Mouse (Mus musculus): ENCODE measurements at regions not wholly inside any gene's neighbourhood (a gene's known extent, or its start where the extent isn't known, plus 50 kb on each side); places are given as distances from the start of the nearest gene placed in this dataset.

GRCm38 (mm10) chr17:16101548-16101947 lies 270.7 kb upstream of the Rgmb start:
- no peak for DNase-seq
- intact Hi-C loops (cut with DNase I), result no loop called here

- no peak for DNase-seq
- intact Hi-C loops (cut with DNase I), result no loop called here
Measured at GRCm38 (mm10) chr17:16092952-16093351, 262.1 kb upstream of the Rgmb start.

DNA sequence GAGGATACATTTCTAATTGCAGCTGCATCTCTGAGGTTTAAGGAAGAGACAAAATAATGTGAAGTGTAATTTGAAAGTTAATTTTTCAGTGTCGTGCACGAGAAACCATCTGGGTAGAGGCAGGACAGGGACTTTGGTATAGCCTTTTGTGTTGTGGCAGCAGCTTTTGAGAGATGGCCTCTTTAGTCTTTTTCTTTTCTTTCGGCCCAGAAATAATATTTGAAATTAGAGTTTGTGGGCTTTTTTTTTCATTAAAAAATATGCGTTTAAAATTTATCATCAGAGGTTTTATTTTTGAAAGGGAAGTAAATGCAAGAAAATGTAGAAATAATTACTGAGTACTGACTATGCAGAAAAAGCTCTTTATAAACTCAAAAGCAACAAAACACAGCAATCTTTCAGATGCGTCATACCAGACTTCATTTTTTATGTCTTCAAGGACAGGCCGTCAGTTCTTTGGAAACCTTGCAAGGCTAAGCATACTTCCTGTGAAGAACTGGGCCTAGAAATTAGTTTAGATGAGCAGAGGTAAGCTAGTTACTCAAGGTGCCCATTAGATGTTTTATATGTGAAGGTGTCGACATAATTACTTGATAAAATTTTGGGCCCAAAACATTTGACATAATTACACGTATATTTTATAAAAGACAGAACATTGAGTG lies 258.9 kb upstream of the Rgmb start:
- no peak for DNase-seq
- intact Hi-C loops (cut with DNase I), result no loop called here

DNA sequence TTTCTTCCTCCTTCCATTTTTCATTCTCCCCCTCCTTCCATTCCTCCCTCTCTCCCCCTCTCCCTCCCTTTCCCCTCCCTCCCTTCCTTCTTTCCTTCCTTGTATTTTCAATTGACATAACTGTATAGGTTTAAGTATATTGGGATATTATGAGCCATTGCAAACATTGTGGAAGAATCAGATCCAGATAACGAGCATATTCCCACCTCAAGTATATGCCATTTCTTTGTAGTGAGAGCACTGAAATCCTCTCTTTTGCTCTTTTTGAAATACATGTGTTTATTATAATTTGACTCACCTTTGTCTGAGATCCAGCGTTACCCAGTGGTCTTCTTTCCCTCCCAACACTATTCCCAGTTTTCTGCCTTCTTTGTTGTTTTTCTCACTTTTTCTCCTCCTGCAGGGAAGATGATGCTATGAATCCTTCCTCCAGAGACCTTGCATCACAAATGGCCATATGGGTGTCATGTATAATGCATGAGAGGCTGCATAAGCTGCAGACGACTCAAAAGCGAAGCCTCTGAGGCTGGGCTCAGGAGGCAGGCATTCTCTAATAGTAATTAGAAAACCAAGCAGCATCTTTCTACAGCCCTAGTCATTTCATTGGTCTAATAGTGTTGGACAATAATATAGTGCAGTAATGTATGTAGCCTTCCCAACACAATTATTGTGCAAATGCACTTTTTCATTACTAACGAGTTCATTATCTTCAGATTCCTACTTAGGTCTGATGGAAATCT lies 258.2 kb upstream of the Rgmb start:
- peak; percentile 14 for DNase-seq
- intact Hi-C loops (cut with DNase I), result no loop called here

DNA sequence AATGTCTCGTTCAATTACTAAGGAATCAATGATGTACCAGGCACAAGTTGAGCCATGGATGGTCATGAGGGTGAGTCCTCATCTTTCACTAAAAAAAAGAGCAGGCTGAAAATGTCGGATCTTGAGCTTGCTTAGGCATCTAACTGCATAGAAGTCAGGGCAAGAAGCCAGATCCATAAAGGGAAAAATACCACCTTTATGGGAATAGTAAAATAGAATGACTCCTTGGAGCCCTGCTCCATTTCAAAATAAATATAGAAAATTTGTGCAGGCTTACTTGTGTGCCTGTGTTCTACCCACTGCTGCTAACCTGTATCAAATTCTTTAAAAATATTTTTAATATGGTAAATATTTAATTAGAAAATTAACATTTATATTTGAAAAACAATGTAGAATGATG lies 256.2 kb upstream of the Rgmb start:
- no peak for DNase-seq
- intact Hi-C loops (cut with DNase I), result no loop called here

DNA sequence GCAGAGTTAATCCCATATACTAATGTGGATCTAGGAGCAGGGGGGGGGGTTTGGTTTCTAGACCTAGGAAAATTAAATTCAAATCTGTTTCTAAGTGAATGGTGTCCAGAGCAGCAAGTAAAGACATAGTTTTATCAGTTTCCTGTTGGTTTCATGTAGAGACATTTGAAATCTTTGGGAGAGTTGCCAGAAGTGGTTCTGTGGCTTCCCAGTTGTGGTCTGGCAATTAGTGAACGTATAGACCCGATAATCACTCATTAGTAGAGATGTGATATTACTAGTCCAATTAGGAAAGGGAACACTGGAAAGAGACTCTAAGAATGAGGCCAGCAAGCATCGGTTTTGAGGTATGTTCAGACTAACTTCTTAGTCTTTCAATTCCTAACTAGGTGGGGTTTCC lies 252.0 kb upstream of the Rgmb start:
- no peak for DNase-seq
- intact Hi-C loops (cut with DNase I), result no loop called here

DNA sequence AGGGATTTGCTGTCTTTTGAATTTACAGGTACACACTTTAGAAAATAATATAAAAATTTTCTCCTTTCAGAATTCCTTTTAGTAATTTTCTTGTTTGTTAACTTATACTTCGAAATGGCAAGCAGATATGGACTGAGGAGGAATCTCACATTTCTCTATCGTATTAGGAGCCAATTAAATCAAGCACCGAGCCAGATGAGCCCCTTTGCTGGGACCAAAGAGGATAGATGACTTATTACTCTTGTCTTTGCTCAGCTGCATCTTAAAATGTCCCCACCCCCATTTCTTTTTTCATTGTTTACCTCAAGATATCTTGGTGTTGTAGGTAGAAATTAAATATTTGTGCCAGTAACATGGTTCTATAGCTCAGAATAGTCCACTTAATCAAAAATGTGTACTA lies 247.7 kb upstream of the Rgmb start:
- intact Hi-C loops (cut with DNase I), result no loop called here
- no peak for DNase-seq

DNA sequence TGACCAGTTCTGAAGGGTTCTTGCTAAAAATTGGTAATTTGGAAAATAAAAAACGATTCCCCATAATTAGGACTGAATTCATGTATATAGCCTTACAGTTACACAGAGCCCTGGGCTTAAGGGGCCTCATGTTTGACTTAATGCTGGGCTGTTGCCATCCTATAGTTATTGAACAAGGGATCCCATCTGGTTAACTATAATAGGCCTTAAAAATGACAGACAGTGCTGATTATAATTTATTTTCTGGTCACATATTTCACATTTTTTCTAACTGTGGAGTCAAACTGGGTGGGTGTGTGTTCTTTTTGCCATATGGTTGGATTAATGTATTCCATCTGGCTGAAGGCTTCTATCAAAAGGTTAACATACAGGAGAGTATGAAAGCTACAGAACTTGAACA lies 238.5 kb upstream of the Rgmb start:
- DNase-seq, result no peak
- intact Hi-C loops (cut with DNase I), result no loop called here

DNA sequence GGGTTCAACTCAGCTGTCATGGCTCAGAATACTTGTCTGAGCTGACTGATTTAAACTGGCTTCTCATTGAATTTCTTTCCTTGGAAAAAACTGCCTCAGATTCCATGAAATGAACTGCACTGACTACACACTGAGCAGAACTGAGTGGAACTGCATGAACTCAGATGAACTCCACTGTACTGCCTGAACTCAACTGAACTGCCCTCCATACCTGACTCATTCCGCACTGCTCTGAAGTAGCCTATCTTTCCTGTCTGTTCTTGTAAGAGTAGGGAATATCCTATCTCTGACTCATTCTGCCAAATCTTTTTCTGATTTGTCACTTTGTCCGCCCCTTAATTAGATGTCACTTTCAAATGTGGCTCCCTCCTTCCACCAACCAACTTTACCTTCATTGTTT lies 237.0 kb upstream of the Rgmb start:
- intact Hi-C loops (cut with DNase I), result no loop called here

DNA sequence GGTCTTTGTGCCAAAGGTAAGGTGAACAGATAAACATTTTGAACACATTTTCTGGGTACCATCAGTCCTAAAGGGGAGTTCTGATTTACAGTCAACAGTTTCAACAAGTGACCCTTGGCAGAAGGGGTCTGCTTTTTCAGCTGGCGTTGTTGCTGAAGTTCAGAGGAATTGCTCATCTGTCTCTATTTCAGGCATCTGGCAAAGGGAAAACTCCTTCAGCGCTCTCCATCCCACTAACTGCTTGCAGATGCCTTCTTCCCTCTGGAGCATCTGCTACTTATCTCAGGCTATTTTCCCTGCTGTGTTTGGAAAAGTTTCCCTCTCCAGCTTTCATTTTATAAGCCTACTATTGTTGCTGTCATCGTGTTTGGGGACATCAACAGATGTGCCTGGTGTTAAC lies 223.6 kb upstream of the Rgmb start:
- intact Hi-C loops (cut with DNase I), result no loop called here
- DNase-seq, result no peak

More for the DNA sequence above, 237.0 kb upstream of the Rgmb start:
- DNase-seq, result no peak

DNA sequence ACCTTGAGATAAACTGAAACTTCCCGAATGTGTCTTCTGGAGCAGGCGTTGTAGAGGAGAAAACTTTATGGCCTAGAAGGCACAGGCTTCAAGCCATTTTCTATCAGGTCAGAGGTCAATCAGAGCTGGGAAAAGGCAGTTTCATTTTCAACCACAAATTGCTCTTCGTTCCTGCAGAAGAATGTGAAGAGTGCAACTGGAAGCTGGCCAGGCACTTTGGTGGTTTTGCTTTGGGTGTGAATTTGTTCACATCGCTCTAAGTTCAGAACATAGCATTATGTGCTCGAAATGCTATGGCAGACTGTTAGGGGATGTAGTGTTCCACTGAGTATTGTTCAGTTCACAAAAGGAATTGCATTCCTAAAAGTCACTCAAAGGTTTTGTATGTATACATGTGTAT lies 220.9 kb upstream of the Rgmb start:
- no peak for DNase-seq
- intact Hi-C loops (cut with DNase I), result no loop called here

- DNase-seq, result no peak
- intact Hi-C loops (cut with DNase I), result no loop called here
Measured at GRCm38 (mm10) chr17:16041542-16042251, 210.9 kb upstream of the Rgmb start.

DNA sequence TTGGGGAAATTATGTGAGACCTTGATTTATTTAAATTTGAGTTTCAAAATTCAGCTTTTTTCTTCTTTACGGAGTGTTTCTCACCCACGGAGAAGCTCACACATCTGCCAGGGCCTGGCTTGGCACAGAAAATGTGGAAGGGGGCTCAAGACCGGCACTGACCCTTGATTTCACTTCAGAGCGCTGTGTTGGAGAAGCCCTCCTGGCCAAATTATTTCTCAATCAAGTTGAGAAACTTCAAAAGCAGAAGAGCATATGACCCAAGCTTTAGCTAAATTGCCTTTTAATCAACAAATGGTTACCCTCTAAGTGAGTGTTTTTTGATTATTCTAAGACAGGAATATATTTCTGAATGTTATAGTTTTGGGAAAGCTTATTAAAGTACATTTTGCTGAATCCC lies 197.2 kb upstream of the Rgmb start:
- intact Hi-C loops (cut with DNase I), result no loop called here
- DNase-seq, result no peak

DNA sequence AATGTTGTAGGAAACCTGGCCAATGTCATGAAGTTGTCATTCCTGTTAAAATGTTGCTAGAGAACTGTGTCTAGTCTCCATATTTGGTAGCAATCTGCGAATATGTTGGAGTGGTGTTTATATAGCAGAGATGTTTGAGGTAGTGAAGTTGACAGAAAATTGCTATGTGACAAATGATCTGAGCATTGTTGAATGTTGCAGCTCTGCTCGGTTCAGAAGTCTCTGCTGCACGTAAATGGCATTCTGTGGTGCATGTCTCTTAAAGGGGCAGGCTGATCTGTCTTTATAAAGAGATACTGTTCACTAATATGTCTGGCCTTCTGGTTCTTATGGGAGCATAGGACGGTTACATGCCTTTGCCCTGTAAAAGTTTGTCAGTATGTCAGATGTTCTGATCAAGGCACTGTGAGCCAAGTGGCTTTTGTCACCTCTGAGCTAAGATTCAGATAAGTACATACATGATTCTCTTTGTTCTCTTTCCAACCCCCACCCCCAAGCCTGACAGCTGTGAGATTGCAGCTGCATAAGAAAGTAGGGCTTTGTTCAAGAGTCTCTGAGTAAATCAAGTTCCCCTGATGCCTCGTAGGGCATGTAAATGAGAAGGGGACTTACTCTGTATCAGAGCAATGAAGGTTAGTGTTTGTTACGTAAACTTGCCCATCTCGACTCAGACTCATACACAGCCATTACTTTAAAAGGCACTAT lies 174.2 kb upstream of the Rgmb start:
- intact Hi-C loops (cut with DNase I), result no loop called here
- no peak for DNase-seq

DNA sequence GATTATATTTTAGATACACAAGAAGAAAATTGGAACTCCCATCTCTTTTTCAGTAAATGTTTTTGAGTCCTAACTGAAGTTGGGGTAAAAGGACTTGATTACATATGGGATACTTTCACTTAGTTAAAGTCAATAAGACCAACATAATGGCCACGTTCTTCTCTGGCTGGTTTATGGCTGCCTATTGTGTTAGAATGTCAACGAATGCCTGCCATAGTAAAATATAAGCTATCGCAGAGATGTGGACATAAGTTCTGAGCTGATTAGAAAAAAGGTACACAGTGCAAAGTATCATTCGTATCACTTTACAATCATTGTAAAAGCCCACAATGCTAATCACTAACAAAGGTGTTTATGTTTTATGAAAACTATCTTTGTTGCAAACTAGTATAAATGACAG lies 173.2 kb upstream of the Rgmb start:
- intact Hi-C loops (cut with DNase I), result no loop called here

GRCm38 (mm10) chr17:15998771-15999170 lies 167.9 kb upstream of the Rgmb start:
- intact Hi-C loops (cut with DNase I), result loop anchor here (10.0 kb wide), 1 partner anchor 164 kb away; the partner anchor contains the start of gene Rgmb

More for the DNA sequence above, 173.2 kb upstream of the Rgmb start:
- DNase-seq, result no peak

DNA sequence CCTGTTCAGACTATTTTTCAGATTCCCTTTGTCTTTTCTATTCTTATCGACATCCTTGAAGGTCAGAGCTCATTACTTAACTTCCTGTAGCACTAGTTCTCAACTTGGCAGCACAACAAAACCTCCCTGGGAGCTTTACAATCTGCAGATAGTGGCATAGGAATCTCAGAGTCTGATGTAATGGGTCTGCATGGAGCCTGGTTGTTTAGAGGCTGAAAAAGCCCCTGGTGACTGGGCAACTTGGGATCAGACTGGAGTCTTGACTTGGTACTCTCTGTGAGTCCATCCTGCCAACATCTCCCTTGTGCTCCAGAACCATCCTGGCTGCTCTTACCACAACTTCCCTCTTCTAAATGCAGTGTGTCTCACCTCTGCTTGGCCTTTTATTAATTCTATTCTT lies 166.4 kb upstream of the Rgmb start:
- intact Hi-C loops (cut with DNase I), result loop anchor here (10.0 kb wide), 1 partner anchor 162 kb away; the partner anchor contains the start of gene Rgmb
- DNase-seq, result no peak

More at GRCm38 (mm10) chr17:15998771-15999170, 167.9 kb upstream of the Rgmb start:
- no peak for DNase-seq

DNA sequence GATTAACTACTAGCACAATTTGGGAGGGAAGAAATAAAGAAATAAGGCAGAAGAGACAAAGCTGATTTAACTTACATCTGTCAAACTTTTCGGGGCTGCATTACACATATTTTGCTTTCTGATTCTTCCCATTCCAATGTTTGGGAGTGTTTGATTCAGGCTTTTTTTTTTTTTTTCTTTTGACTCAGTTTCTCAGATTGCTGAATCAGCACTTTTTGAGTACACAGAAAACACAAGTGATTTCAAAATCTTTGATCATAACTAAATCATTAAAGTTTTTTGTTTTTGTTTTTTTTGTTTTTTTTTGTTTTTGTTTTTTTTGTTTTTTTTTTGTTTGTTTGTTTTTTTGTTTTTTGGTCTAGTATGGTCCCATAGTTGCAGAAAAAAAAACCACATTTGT lies 164.7 kb upstream of the Rgmb start:
- no peak for DNase-seq
- intact Hi-C loops (cut with DNase I), result loop anchor here (10.0 kb wide), 1 partner anchor 161 kb away; the partner anchor contains the start of gene Rgmb

GRCm38 (mm10) chr17:15993361-15994287 lies 162.8 kb upstream of the Rgmb start:
- intact Hi-C loops (cut with DNase I), result loop anchor here (10.0 kb wide), 1 partner anchor 159 kb away; the partner anchor contains the start of gene Rgmb
- peak; percentile 31 for DNase-seq

DNA sequence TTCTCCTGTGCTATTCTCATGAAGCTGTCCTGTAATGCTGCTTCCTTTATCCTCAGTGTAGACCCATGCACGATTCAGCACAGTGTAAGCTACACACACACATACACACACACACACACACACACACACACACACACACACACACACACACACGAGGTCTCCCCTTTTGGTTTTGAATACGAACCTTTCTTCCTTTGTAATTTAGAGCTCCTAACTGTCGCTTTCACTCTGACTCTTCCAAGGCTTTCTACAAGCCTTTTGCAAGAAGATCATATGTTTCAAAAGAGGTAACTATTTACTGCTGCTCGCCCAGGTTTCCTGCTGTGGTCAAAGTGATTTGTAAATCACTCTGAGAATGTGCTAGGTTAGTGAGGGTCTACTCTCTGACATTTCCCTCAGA lies 161.1 kb upstream of the Rgmb start:
- no peak for DNase-seq
- intact Hi-C loops (cut with DNase I), result loop anchor here (10.0 kb wide), 1 partner anchor 157 kb away; the partner anchor contains the start of gene Rgmb
